ENCODE assay signal across 8 mouse cellular contexts in the genomic region with DNA sequence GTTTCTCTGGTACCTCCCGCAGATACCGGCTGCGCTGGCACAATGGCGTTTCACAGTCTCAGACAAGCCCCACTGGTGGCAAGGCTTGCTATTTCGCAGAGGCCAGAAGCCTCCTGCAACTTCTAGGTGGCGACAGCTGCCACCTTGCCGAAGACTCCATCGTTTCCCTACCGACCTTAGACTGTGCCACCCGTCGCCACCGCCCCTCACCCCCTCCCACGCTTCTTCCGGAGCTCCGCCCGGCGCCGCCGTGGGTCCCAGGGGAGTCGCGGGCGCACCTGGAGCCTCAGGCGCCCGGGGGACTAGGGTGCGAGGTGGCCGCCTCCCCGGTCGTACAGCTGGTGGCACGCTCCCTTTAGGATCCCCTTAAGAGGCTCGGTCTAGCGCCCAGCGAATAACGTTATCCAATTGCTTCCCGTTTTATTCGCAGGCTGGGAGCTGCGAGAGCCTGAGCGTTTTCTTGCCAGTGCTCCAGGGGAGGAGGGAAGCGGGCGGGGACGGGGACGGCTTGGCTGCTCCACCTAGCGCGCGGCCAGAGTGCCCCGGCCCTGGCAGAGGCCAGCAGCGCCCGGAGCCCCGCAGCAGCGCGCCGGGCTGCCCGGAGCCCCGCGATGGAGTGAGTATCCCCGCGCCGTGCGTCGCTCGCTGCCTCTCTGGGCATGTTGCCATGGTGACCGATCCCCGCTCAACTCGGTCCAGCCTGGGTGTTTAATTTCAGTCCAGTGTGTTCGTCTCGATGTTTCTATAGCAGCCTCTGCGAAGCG. TPM values are rescaled to one million over a fixed set of nuclear protein-coding genes. Genes with fewer than 3 reads are reported as not detected.
A peak's percentile ranks its signal among the peaks of the same experiment; 100 is the strongest.
DNase-seq lines count a peak whose midpoint lies in the region; ATAC-seq and TF ChIP-seq lines count a peak whose summit lies in the region.

Palm2 (plus strand) TSS at position 307 of the 764 bp plus-strand sequence.

- peaks cover 13% of the 10 kb centered on the region for H3K4me1 ChIP-seq in forebrain, embryonic 15.5 days
- peaks cover 10% of the 10 kb centered on the region for H3K4me1 ChIP-seq in liver, postnatal 0 days (ENCODE audit: insufficient read depth)

- no peak for TF ChIP-seq EP300 in liver, postnatal 0 days (IDR thresholded peaks at IDR 0.05; ENCODE audit: low read depth)

- H3K27me3 ChIP-seq in C2C12 (ENCODE audit: control insufficient read depth, insufficient read depth, insufficient read length), result peaks cover 5% of the 10 kb centered on the region
- 0 out of 2 replicates have a peak, but pooled peaks cover 4% of the 10 kb centered on the region for H3K27me3 ChIP-seq in forebrain, embryonic 15.5 days
- peaks cover 45% of the 10 kb centered on the region for H3K27me3 ChIP-seq in liver, postnatal 0 days (ENCODE audit: insufficient read depth, low read length)

- peak; percentile 68 for DNase-seq in cerebellum, adult 11 months
- peak; percentile 70 to 78 for DNase-seq in heart, postnatal 10 days
- peak; percentile 74 to 82 for DNase-seq in layer of hippocampus, adult 18-20 months (ENCODE audit: low spot score in 2 of 2)
- DNase-seq in liver, postnatal 0 days, result peak; percentile 41
- DNase-seq in ovary, postnatal 14 days (ENCODE audit: low spot score), result peak; percentile 33
- peak; percentile 75 for DNase-seq in thymus, postnatal 4 days

- peak; percentile 90 for ATAC-seq in forebrain, embryonic 15.5 days (replicated peaks)
- ATAC-seq in liver, postnatal 0 days, result no peak

- peak within 1 kb of the TSS; percentile 84 for H3K4me2 ChIP-seq in forebrain, embryonic 15.5 days (replicated peaks)
- H3K4me2 ChIP-seq in liver, postnatal 0 days (ENCODE audit: low read depth, low read length), result peak within 1 kb of the TSS; percentile 69

- intact Hi-C loops in heart, postnatal 10 days (cut with DNase I), result loop anchor here (5.0 kb wide), 1 partner anchor 62 kb away; no protein-coding TSS in a partner anchor

- no peaks in the 10 kb centered on the region for H3K36me3 ChIP-seq in C2C12 (ENCODE audit: control insufficient read depth, insufficient read depth)
- H3K36me3 ChIP-seq in forebrain, embryonic 15.5 days, result no peaks in the 10 kb centered on the region
- H3K36me3 ChIP-seq in liver, postnatal 0 days (replicated peaks; ENCODE audit: insufficient read depth, low read length), result no peaks in the 10 kb centered on the region

- H3K79me2 ChIP-seq in C2C12 (ENCODE audit: control insufficient read depth, insufficient read depth), result no peaks in the 10 kb centered on the region

- no peak for TF ChIP-seq CTCF in C2C12 (IDR thresholded peaks at IDR 0.05; ENCODE audit: control insufficient read depth, insufficient read depth, insufficient read length)
- TF ChIP-seq CTCF in liver, postnatal 0 days (IDR thresholded peaks at IDR 0.05; ENCODE audit: low read depth), result no peak

- no peaks in the 10 kb centered on the region for H3K79me3 ChIP-seq in C2C12 (ENCODE audit: low read depth)

- peak within 1 kb of the TSS; percentile 80 for H3K27ac ChIP-seq in forebrain, embryonic 15.5 days (replicated peaks)
- no peak within 1 kb of the TSS for H3K27ac ChIP-seq in liver, postnatal 0 days (ENCODE audit: low read depth)

- under 1% methylated on average over 67 of the region's 67 CpGs for WGBS in forebrain, embryonic 15.5 days
- WGBS in liver, postnatal 0 days (ENCODE audit: insufficient replicate concordance), result under 1% methylated on average over 67 of the region's 67 CpGs

- no peaks in the 10 kb centered on the region for H3K9me3 ChIP-seq in forebrain, embryonic 15.5 days
- H3K9me3 ChIP-seq in liver, postnatal 0 days (ENCODE audit: low read length), result no peaks in the 10 kb centered on the region

- peak within 1 kb of the TSS; percentile 63 for H3ac ChIP-seq in C2C12 (ENCODE audit: control insufficient read depth, insufficient read length, low read depth)

- no peak within 1 kb of the TSS for H3K4me3 ChIP-seq in C2C12 (ENCODE audit: insufficient read depth, poor library complexity, severe bottlenecking)
- H3K4me3 ChIP-seq in forebrain, embryonic 15.5 days, result peak within 1 kb of the TSS; percentile 76
- H3K4me3 ChIP-seq in liver, postnatal 0 days (ENCODE audit: low read depth, low read length), result peak within 1 kb of the TSS; percentile 36

- peak within 1 kb of the TSS; percentile 73 for H3K9ac ChIP-seq in forebrain, embryonic 15.5 days (replicated peaks)
- H3K9ac ChIP-seq in liver, postnatal 0 days (replicated peaks), result no peak within 1 kb of the TSS

TF ChIP-seq in C2C12, 6 proteins besides CTCF, POLR2A, EP300 and RAD21:
- TF ChIP-seq MYOG (IDR thresholded peaks at IDR 0.05; ENCODE audit: control insufficient read depth, extremely low read depth, insufficient read length) (no peak), USF1 (IDR thresholded peaks at IDR 0.05; ENCODE audit: low read depth) (no peak), FOSL1 (IDR thresholded peaks at IDR 0.05; ENCODE audit: insufficient read depth, low read length, poor library complexity, severe bottlenecking) (no peak), CEBPB (IDR thresholded peaks at IDR 0.05; ENCODE audit: low read depth) (no peak)

RNA-seq across cellular contexts. Expression of gene Palm2, which starts in this region (rescaled TPM):
- polyA plus RNA-seq in C2C12 (2012; fragmentation: generic; extraction: Trizol), result 6.7 TPM
- polyA plus RNA-seq in forebrain, embryonic 15.5 days (2015; fragmentation: Nextera tagmentation; extraction: Ambion mirVana), result 5.8 and 6.5 TPM in 2 replicates
- total RNA-seq in heart, postnatal 10 days (2021), result 10 to 100 TPM; 21.6 to 37.2 TPM
- total RNA-seq in layer of hippocampus, adult 18-20 months (2021), result 10 to 100 TPM; 49.8 to 60.0 TPM
- 0.05 TPM in 1 of 2 replicates, not detected in the other for polyA plus RNA-seq in liver, postnatal 0 days (2015; fragmentation: Nextera tagmentation; extraction: Ambion mirVana)

Comparison
In these comparisons a context has a peak if more than half of its experiments do, and no peak if none do; other contexts are left out.
1. Peak in DNase-seq, H3K4me3 ChIP-seq and H3K4me2 ChIP-seq in liver, postnatal 0 days; RNA of the gene not detected or under 1 TPM.